29 mouse cellular contexts compared by ENCODE assay signal in genomic region chr7:92123276-92123675, GRCm38 (mm10).
"Had no signal": no experiment of that assay in that cellular context is flagged by ENCODE, and none has a peak within 500 bp of the region (broad histone marks: within the 10 kb centered on the region; RNA-seq: fewer than 3 reads in every experiment).

No protein-coding gene starts in this region.

- H3K9ac ChIP-seq: heart, embryonic 13.5 days; heart, embryonic 15.5 days; hindbrain, embryonic 13.5 days; hindbrain, embryonic 15.5 days; kidney, embryonic 15.5 days; limb, embryonic 12.5 days; liver, embryonic 13.5 days; liver, embryonic 15.5 days had no signal

- H3K36me3 ChIP-seq: heart, embryonic 13.5 days; heart, embryonic 15.5 days; hindbrain, embryonic 13.5 days; hindbrain, embryonic 15.5 days; kidney, embryonic 15.5 days; limb, embryonic 10.5 days; limb, embryonic 12.5 days; liver, embryonic 13.5 days; liver, embryonic 15.5 days had no signal

- H3K9me3 ChIP-seq: heart, embryonic 13.5 days; heart, embryonic 15.5 days; hindbrain, embryonic 13.5 days; hindbrain, embryonic 15.5 days; kidney, embryonic 15.5 days; limb, embryonic 10.5 days; limb, embryonic 12.5 days; liver, embryonic 13.5 days; liver, embryonic 15.5 days had no signal

- H3K27ac ChIP-seq: heart, adult 2 months; heart, embryonic 13.5 days; heart, embryonic 15.5 days; hindbrain, embryonic 13.5 days; hindbrain, embryonic 15.5 days; hindbrain, postnatal 0 days; kidney, embryonic 15.5 days; kidney, postnatal 0 days; left cerebral cortex, adult 2 months; limb, embryonic 10.5 days; limb, embryonic 12.5 days; liver, embryonic 13.5 days; liver, embryonic 15.5 days had no signal

- ATAC-seq: hindbrain, postnatal 0 days; intestine, embryonic 16.5 days had no signal

- H3K4me1 ChIP-seq: hindbrain, embryonic 13.5 days; kidney, embryonic 15.5 days; limb, embryonic 10.5 days; limb, embryonic 12.5 days; liver, embryonic 13.5 days; liver, embryonic 15.5 days had no signal

- H3K27me3 ChIP-seq: heart, embryonic 13.5 days; heart, embryonic 15.5 days; hindbrain, embryonic 13.5 days; hindbrain, embryonic 15.5 days; kidney, embryonic 15.5 days; limb, embryonic 12.5 days; liver, embryonic 13.5 days; liver, embryonic 15.5 days had no signal

- H3K4me2 ChIP-seq: heart, embryonic 11.5 days; heart, embryonic 13.5 days; heart, embryonic 15.5 days; hindbrain, embryonic 13.5 days; hindbrain, embryonic 15.5 days; kidney, embryonic 15.5 days; limb, embryonic 12.5 days; liver, embryonic 11.5 days; liver, embryonic 13.5 days; liver, embryonic 15.5 days had no signal

- H3K4me3 ChIP-seq: heart, adult 2 months; heart, embryonic 13.5 days; heart, embryonic 15.5 days; hindbrain, embryonic 13.5 days; hindbrain, embryonic 15.5 days; kidney, embryonic 15.5 days; left cerebral cortex, adult 2 months; limb, embryonic 10.5 days; limb, embryonic 12.5 days; liver, embryonic 13.5 days; liver, embryonic 15.5 days had no signal

- DNase-seq: gastrocnemius, postnatal 14 days; gastrocnemius, postnatal 36 days; heart, adult 11 months; heart, adult 2 months; heart, postnatal 14 days; heart, postnatal 36 days; kidney, adult 11 months; kidney, adult 2 months; kidney, adult 9 months; kidney, postnatal 14 days; kidney, postnatal 36 days; layer of hippocampus, adult 9-11 months; layer of hippocampus, postnatal 36 days; liver; liver, embryonic 13.5 days had no signal
